21 mouse cellular contexts compared by ENCODE assay signal in the genomic region with DNA sequence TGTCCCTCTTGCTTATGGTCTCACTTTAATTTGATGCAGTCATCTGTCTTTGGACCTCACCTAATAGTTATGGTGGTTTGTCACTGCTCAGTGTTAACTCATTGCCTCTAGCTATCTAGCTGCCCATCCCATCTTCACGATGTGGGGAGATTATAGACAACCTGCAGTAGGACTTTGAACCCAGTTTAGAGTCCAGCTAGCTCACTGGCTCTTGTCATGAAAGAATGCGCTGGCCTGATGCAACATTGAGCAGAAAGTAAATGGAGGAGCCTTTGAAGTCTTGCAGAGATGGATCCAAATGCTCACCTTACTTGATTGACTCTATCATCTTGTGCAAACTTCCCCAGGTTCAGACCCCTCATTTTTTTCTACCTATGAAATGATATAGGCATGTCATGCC.
DNase-seq lines count a peak whose midpoint lies in the region; ATAC-seq and TF ChIP-seq lines count a peak whose summit lies in the region.
"Had no signal": no experiment of that assay in that cellular context is flagged by ENCODE, and none has a peak within 500 bp of the region (broad histone marks: within the 10 kb centered on the region; RNA-seq: fewer than 3 reads in every experiment).

No protein-coding gene starts in this region.

- H3K79me2 ChIP-seq in liver, adult 2 months (ENCODE audit: control insufficient read depth, insufficient read depth, low read length) = no peaks in the 10 kb centered on the region

- no peaks in the 10 kb centered on the region for H3K27me3 ChIP-seq in intestine, postnatal 0 days (replicated peaks; ENCODE audit: control insufficient read depth, insufficient read depth, low read length)
- no peaks in the 10 kb centered on the region for H3K27me3 ChIP-seq in intestine, embryonic 15.5 days (replicated peaks)
- H3K27me3 ChIP-seq in liver, adult 2 months (ENCODE audit: control insufficient read depth, insufficient read depth, low read length) = no peaks in the 10 kb centered on the region
- no peaks in the 10 kb centered on the region for H3K27me3 ChIP-seq in liver, embryonic 11.5 days (replicated peaks; ENCODE audit: control insufficient read depth, insufficient read depth, low read length)
- no peaks in the 10 kb centered on the region for H3K27me3 ChIP-seq in liver, postnatal 0 days (ENCODE audit: insufficient read depth, low read length)
- H3K27me3 ChIP-seq: CH12.LX, Patski had no signal

- no peaks in the 10 kb centered on the region for H3K4me1 ChIP-seq in intestine, postnatal 0 days (replicated peaks; ENCODE audit: control insufficient read depth, insufficient read depth, low read length)
- no peaks in the 10 kb centered on the region for H3K4me1 ChIP-seq in intestine, embryonic 15.5 days (replicated peaks)
- no peaks in the 10 kb centered on the region; the same call in 1 of the 2 replicates for H3K4me1 ChIP-seq in liver, adult 2 months (ENCODE audit: control insufficient read depth, insufficient read depth, low read length)
- H3K4me1 ChIP-seq in liver, embryonic 11.5 days (replicated peaks; ENCODE audit: control insufficient read depth, insufficient read depth, low read length) = no peaks in the 10 kb centered on the region
- H3K4me1 ChIP-seq in liver, postnatal 0 days (ENCODE audit: insufficient read depth) = no peaks in the 10 kb centered on the region

- no peak overlapping the region for H3K4me2 ChIP-seq in intestine, postnatal 0 days (replicated peaks; ENCODE audit: low read depth)
- H3K4me2 ChIP-seq in intestine, embryonic 15.5 days (replicated peaks) = no peak overlapping the region
- no peak overlapping the region for H3K4me2 ChIP-seq in liver, embryonic 11.5 days
- no peak overlapping the region for H3K4me2 ChIP-seq in liver, postnatal 0 days (ENCODE audit: low read depth, low read length)

- H3K4me3 ChIP-seq in intestine, postnatal 0 days (ENCODE audit: low read depth, low read length) = no peak overlapping the region
- H3K4me3 ChIP-seq in intestine, embryonic 15.5 days (replicated peaks) = no peak overlapping the region
- no peak overlapping the region for H3K4me3 ChIP-seq in liver, adult 2 months (ENCODE audit: insufficient read depth, low read depth, low read length)
- H3K4me3 ChIP-seq in liver, embryonic 11.5 days (ENCODE audit: low read depth, low read length) = no peak overlapping the region
- no peak overlapping the region for H3K4me3 ChIP-seq in liver, postnatal 0 days (ENCODE audit: low read depth, low read length)

- no peak for TF ChIP-seq EP300 in liver, postnatal 0 days (IDR thresholded peaks at IDR 0.05; ENCODE audit: low read depth)

- no peak for TF ChIP-seq POLR2A in liver, adult 2 months (IDR thresholded peaks at IDR 0.05; ENCODE audit: extremely low read depth, insufficient read depth, low read length)

- WGBS in intestine, postnatal 0 days = 58% methylated on average over 2 of the region's 2 CpGs
- WGBS in intestine, embryonic 15.5 days = 66% methylated on average over 2 of the region's 2 CpGs
- 31% methylated on average over 2 of the region's 2 CpGs for WGBS in liver, adult 2 months
- WGBS in liver, embryonic 11.5 days = 73% methylated on average over 2 of the region's 2 CpGs
- WGBS in liver, postnatal 0 days (ENCODE audit: insufficient replicate concordance) = 50% methylated on average over 2 of the region's 2 CpGs

- H3K27ac ChIP-seq in intestine, postnatal 0 days (ENCODE audit: low read depth, low read length) = no peak overlapping the region
- H3K27ac ChIP-seq in intestine, embryonic 15.5 days = no peak overlapping the region
- no peak overlapping the region for H3K27ac ChIP-seq in liver, adult 2 months (replicated peaks; ENCODE audit: insufficient read depth, low read depth, low read length)
- H3K27ac ChIP-seq in liver, embryonic 11.5 days (ENCODE audit: low read depth, low read length) = no peak overlapping the region
- H3K27ac ChIP-seq in liver, postnatal 0 days (ENCODE audit: low read depth) = no peak overlapping the region

- H3K9ac ChIP-seq in intestine, postnatal 0 days (ENCODE audit: low read depth, low read length) = no peak overlapping the region
- H3K9ac ChIP-seq in intestine, embryonic 15.5 days = no peak overlapping the region
- no peak overlapping the region for H3K9ac ChIP-seq in liver, adult 2 months (ENCODE audit: low read depth, low read length)
- no peak overlapping the region for H3K9ac ChIP-seq in liver, embryonic 11.5 days (ENCODE audit: low read depth, low read length)
- H3K9ac ChIP-seq in liver, postnatal 0 days (replicated peaks) = no peak overlapping the region

- no peak for TF ChIP-seq CTCF in intestine, postnatal 0 days (IDR thresholded peaks at IDR 0.05; ENCODE audit: low read depth)
- TF ChIP-seq CTCF in liver, adult 2 months (IDR thresholded peaks at IDR 0.05; ENCODE audit: low read depth, low read length) = no peak
- TF ChIP-seq CTCF in liver, postnatal 0 days (IDR thresholded peaks at IDR 0.05; ENCODE audit: low read depth) = no peak

- no peaks in the 10 kb centered on the region for H3K36me3 ChIP-seq in intestine, postnatal 0 days (ENCODE audit: control insufficient read depth, insufficient read depth)
- no peaks in the 10 kb centered on the region for H3K36me3 ChIP-seq in intestine, embryonic 15.5 days
- no peaks in the 10 kb centered on the region for H3K36me3 ChIP-seq in liver, adult 2 months (ENCODE audit: control insufficient read depth, insufficient read depth, low read length)
- no peaks in the 10 kb centered on the region for H3K36me3 ChIP-seq in liver, embryonic 11.5 days (ENCODE audit: control insufficient read depth, insufficient read depth, low read length)
- H3K36me3 ChIP-seq in liver, postnatal 0 days (replicated peaks; ENCODE audit: insufficient read depth, low read length) = no peaks in the 10 kb centered on the region
- H3K36me3 ChIP-seq: G1E had no signal

- H3K9me3 ChIP-seq in intestine, postnatal 0 days (ENCODE audit: control insufficient read depth) = no peaks in the 10 kb centered on the region
- H3K9me3 ChIP-seq in intestine, embryonic 15.5 days = no peaks in the 10 kb centered on the region
- no peaks in the 10 kb centered on the region for H3K9me3 ChIP-seq in liver, embryonic 11.5 days (ENCODE audit: control insufficient read depth, low read length)
- no peaks in the 10 kb centered on the region for H3K9me3 ChIP-seq in liver, postnatal 0 days (ENCODE audit: low read length)

- DNase-seq in liver, adult 2 months (ENCODE audit: extremely low read depth, low read depth, low spot score) = peak; percentile 55
- no peak for DNase-seq in liver, embryonic 11.5 days (ENCODE audit: low spot score)
- DNase-seq in liver, postnatal 0 days = no peak
- no peak for DNase-seq in liver
- DNase-seq: adrenal gland, adult 2 months; adrenal gland, adult 8-10 months; adrenal gland, postnatal 10 days; adrenal gland, postnatal 14 days; adrenal gland, postnatal 25 days; adrenal gland, postnatal 36 days; B cell, adult 2 months; cerebellum, adult 11 months; cerebellum, adult 11-12 months; cerebellum, adult 18-20 months had no signal

- peak; percentile 25; the same call in 1 of the 2 replicates for ATAC-seq in intestine, postnatal 0 days
- ATAC-seq in intestine, embryonic 15.5 days = no peak
- ATAC-seq in liver, embryonic 11.5 days (replicated peaks; ENCODE audit: low FRiP score) = no peak
- ATAC-seq in liver, postnatal 0 days = peak; percentile 51
- ATAC-seq: activated CD4-positive, CD25-positive, alpha-beta regulatory T cell, adult 4 months; CD4-positive, CD25-positive, alpha-beta regulatory T cell, adult 4 months; Patski had no signal

Comparison
In these comparisons a context has a peak if more than half of its experiments do, and no peak if none do; other contexts are left out.
1. ATAC-seq: peak in intestine, postnatal 0 days (single experiment) and liver, postnatal 0 days (single experiment); none in intestine, embryonic 15.5 days (single experiment) and liver, embryonic 11.5 days (single experiment).